Mouse (Mus musculus) stomach, embryonic 14.5 days (tissue): ENCODE results near the gene Cck. TPM values are rescaled to one million over a fixed set of nuclear protein-coding genes. Genes with fewer than 3 reads are reported as not detected.

ENCODE experiments used
- polyA plus RNA-seq: library from polyadenylated mRNA; unstranded; fragments of >200 nt; fragmentation: Nextera tagmentation; extraction: Ambion mirVana; gene quantifications from 2 replicates; pipeline ENCODE4 v1.2.1, GENCODE M21; 2014

Cck gene
- polyA plus RNA-seq, 1 experiment from 2014 or later, result 3.0 TPM

Other genes starting within 250 kb of the Cck start
- gene Ulk4, start 218.5 kb downstream of the Cck start, polyA plus RNA-seq, result 134 and 136 TPM in 2 replicates
- gene Trak1, start 198.2 kb downstream of the Cck start, polyA plus RNA-seq, result 18.3 and 21.9 TPM in 2 replicates
- 0.55 TPM in 1 of 2 replicates, not detected in the other for gene Lyzl4, start 146.4 kb upstream of the Cck start, polyA plus RNA-seq
- 0.29 and 0.46 TPM in 2 replicates for gene Vipr1, start 147.0 kb upstream of the Cck start, polyA plus RNA-seq
- 10.1 and 12.4 TPM in 2 replicates for gene Sec22c, start 209.8 kb upstream of the Cck start, polyA plus RNA-seq
- gene Ss18l2, start 214.6 kb upstream of the Cck start, polyA plus RNA-seq, result 136 TPM in 2 replicates
- 88.1 and 102 TPM in 2 replicates for gene Nktr, start 223.5 kb upstream of the Cck start, polyA plus RNA-seq